Mouse (Mus musculus) right cerebral cortex, postnatal 14 days (tissue): ENCODE measurements at regions not wholly inside any gene's neighbourhood (a gene's known extent, or its start where the extent isn't known, plus 50 kb on each side); places are given as distances from the start of the nearest gene placed in this dataset.

Experiments used
- DNase-seq: peaks from one replicate; pipeline ENCODE4 v3.0.0; 2022

DNA sequence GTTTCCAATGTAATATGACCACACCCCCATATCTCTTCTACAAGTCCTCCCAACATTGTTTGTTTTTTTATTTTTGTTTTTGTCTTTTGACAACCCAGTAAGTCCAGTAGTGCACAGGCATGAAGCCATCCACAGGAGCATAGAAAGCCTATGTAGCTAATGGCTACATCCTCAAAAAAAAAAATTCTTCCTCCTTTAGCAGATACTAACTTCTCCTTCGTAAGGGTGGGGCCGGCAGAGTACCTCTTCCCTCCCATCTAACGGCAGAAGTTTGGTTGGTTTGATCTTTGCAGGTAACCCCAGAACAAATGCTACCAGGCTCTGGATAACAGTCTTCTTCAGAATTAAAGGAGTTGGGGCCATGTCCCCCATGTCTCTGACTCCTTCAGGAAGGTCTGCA lies 158.9 kb downstream of the Ly86 start:
- no peak for DNase-seq

DNA sequence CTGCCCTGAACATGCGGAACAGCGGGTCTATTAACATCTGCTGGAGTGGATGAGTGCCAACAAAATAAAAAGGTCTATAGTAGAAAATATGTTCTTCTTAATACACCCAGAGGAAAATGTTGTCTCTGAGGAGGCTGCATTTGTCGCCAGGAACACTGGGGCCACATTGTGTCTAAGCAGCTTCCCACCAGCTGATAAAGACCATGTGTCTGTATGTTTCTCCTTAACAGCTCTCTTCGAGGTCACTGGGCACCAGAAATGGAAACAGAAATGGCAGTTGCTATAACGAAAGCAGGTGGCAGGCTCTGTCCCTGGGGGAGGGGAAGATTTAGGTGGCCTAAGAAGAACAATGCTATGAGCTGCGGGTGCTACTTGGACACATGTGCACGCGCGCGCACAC lies 159.4 kb downstream of the Ly86 start:
- no peak for DNase-seq

- no peak for DNase-seq
Measured at GRCm38 (mm10) chr13:37505617-37506016, 160.6 kb downstream of the Ly86 start.

DNA sequence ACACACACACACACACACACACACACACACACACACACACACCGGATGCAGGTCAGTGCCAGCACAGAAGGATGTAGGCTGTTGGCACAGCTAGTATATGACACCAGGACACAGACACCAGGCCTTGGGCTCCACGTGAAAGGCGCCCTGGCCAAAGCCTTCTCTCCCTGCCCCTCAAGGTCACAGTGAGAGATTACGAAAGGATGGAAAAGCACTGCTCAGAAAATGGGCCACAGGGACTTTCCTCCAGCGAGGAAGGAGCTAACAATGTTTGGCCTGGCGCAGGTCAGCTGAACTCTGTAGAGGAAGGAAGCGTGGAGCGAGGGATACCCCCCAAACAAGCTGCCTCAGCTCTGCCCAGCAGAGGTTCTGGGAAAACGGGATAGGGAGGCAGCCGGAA lies 161.0 kb downstream of the Ly86 start:
- no peak for DNase-seq

DNA sequence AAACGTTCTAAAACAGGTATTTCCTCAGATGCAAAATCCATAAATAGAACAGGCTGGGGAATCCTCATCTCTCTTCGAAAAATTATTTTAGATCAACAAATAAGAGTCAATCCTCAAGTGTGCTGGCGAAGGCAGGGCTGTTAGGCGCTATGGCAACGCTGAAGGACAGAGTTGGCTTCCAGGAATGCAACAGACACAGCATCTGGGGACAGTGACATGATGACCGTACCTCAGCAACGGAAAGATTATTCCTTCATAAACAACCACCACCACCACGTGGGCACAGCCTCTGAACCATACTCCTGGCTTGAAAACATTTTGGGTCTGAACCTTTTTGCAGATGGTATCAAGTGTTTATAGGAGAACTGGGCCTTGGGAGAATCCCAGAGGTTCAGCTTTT lies 161.7 kb downstream of the Ly86 start:
- no peak for DNase-seq

DNA sequence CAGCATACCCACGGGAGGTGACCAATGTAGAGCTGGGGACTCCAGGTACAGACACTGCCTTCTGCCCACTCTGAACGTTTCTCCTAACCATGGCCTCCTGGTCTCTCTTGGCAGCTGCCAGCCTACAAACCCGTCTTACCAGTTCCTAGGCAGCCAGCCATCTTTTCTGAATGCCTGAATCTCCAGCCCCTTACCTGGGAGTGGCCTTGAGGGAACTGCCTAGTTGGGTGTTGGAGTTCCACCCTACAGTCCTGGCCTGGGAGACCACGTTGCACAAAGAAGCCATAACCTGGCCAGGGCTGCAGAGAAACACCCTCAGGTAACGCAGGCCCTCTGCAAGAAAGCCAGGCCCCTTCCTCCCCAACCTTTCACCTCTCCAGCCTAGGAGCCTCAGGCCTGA lies 162.1 kb downstream of the Ly86 start:
- no peak for DNase-seq

DNA sequence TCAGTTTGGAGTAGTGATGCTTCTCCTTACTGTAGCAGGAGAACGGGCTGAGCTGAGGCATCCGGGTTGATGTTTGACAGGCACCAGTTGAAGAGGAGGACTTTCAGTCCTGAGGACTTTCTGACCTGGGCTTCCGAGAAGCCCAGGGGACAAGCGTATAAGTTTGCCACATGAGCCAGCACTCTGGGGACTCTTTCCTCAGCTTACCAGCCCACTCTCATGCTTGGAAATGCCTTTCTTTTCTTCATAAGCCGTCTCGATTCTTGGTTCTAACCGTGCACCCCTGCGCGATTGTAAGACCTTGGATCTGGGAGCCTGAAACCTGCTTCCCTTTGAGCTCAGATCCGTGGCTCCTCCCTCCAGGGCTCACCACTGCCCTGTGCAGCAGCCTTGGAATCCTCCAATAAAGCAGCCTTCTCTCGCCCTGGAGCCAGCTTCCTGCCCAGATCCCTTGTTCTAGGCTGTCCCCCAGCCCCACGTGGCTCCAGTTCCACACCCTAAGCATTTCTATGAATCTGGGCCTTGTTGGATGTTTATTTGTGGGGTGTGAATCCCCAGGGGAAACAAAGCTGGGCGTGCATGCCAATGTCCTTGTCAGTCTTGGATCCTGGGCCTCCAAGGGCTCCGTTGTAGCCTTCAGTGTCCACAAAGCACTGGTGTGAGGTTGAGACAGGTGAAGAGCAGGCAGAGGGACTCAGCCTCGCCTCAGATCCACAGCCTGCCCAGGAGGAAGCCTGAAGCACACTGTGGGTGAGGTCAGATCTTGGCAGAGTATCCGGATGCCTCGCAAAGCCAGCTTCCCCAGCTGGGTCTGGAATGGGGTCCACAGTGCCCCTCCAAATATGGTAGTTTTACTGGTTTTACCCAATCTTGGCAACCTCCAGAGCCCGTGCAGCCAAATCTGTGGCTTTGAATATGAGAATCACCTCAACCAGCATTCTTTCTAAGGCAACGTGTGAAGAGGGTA lies 163.7 kb downstream of the Ly86 start:
- no peak for DNase-seq

- no peak for DNase-seq
Measured at GRCm38 (mm10) chr13:37509352-37509851, 164.4 kb downstream of the Ly86 start.

DNA sequence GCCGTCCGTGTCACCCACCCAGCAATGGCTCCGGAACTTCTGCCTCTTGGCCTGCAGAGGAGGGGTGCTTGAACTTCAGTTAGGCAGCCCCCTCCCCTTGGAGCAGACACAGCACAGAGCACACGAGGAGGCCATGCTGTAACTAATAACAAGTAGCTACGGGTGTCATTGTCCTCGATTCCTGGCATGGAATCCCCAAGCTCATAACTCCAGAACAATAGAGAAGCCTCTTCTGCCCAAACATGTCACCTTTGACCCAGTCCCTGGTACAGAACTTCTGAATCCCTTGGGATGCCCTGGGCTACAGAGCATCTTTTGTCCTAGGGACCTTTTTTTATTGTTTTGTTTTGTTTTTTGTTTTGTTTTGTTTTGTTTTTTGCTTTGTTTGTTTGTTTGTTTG lies 165.5 kb downstream of the Ly86 start:
- DNase-seq = no peak

- DNase-seq = no peak
Measured at GRCm38 (mm10) chr13:37511006-37511405, 166.0 kb downstream of the Ly86 start.

DNA sequence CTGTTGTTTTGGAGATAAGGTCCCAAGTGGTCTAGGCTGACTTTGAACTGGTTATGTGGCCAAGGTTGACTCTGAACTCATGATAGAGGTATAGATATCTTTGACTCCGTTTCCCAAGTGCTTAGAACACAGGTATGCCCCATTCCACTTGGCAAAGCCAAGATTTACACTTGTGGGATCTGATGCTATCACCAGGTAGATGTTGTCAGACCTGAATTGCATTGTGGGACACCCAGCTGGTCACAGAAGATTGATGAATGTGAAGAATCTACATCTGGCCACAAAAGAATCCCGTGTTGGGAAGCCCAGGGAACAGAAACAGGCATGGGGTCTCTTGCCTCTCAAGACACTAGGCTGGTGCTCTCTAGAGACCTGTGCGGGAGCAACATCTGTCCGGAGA lies 166.4 kb downstream of the Ly86 start:
- DNase-seq = no peak

DNA sequence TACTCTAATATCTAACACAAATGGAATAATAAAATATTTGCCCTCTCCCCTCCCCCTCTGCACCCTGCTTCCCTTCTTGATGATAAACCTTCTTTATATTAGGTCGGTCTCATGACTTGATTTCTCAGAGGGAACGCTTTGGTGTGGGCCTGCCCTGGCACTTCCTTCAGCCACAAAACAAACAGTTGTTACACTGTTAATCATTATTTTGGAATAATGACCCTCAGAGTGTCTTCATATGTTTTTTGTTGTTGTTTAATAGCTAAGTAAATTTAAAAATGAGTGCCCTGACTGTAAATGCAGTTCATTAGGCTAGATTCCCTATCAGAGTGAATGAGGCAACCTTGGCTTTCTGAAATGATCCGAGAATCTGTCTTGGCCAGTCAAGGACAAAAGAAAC lies 167.8 kb downstream of the Ly86 start:
- DNase-seq = no peak

DNA sequence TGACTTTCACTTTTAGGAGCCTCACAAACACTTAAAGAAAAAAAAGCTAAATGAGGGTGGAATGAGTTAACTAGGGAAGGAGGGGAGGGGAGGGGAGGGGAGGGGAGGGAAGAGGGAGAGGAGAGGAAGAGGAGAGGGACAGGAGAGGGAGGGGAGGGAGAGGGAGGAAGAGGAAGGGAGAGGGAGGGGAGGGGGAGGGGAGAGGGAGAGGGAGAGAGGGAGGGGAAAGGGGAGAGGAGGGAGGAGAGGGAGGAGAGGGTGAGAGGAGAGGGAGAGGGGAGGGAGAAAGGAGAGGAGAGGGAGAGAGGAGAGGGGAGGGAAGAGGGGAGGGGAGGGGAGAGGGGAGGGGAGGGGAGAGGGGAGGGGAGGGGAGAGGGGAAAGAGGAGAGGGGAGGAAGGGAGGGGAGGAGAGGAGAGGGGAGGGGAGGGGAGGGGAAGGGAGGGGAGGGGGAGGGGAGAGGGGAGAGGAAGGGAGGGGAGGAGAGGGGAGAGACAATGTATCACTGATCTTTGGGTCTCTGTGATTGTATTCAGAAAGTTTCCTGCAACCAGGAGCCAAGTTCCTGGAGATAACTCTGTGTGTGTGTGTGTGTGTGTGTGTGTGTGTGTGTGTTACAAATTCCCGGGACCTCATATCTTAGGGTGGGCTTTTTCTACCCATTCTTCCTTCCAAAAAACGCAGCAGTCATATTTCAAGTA lies 168.3 kb downstream of the Ly86 start:
- DNase-seq = no peak

GRCm38 (mm10) chr13:37513905-37514607 lies 169.0 kb downstream of the Ly86 start:
- peak; percentile 15 for DNase-seq

DNA sequence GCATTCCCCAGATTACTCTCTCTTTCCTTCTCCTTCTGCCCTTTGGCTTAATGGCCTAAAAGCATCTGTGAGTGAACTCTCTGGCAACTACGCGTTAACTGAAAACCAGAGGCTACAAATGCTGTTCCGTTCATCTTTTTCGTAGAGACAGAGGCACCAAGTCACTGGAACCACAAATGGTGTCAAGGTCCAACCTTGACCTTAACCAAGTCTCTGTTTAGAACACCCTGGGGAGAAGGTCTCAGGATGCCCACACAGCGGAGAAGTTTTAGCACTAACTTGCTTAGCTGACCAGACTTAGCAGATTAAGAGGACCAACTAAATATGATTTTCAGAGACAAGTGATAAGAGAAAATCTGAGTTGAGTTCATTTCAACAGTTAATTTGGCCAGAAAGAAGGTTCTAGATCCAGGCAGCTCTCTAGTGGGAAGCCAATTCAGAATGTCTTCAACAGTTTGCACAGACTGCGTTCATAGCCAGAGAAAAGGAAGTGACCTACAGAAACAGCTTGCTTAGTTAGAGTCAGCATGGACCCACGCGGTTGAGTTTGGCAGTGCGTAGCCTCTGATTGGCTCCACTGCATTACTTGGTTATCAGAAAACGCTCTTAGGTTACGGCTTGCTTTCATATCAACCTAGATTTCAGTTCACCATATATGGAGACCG lies 169.8 kb downstream of the Ly86 start:
- DNase-seq = no peak

- no peak for DNase-seq
Measured at GRCm38 (mm10) chr13:37517055-37517807, 172.2 kb downstream of the Ly86 start.

GRCm38 (mm10) chr13:37519948-37520347 lies 174.9 kb downstream of the Ly86 start:
- DNase-seq = no peak

- no peak for DNase-seq
Measured at GRCm38 (mm10) chr13:37525097-37525726, 180.2 kb downstream of the Ly86 start.

GRCm38 (mm10) chr13:37526102-37526501 lies 181.1 kb downstream of the Ly86 start:
- no peak for DNase-seq

DNA sequence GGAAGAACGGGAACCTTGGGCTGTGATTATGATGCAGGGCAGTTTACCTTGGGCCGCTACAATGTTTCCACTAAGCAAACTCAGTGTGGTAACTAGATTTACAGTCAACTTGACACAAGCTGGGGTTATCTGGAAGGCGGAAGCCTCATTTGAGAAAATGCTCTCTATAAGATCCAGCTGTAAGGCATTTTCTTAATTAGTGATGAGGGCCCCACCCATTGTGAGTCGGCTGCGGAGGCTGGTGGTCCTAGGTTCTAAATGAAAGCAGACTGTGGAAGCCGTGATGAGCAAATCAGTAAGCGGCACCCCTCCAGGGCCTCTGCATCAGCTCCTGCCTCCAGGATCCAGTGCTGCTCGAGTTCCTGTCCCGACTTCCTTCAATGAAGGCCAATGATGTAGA lies 183.4 kb downstream of the Ly86 start:
- no peak for DNase-seq

DNA sequence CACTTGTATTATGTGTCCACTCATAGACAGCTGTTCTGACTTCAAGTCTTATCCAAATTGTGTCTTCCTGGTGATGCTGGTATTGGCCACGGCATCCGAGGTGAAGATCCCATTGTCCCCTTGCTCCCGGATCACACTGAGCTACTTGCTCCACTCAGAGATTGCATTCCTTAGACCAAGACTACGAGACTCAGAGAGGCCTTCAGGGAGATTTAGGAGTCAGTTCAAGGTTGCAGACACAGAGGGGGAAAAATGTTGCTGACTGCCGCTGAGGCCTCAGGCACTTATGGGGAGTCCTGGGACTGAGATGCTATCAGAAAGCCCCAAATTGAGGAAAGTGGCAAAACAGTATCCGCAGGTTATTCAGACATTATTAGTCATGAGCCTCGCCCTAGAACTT lies 183.9 kb downstream of the Ly86 start:
- DNase-seq = no peak
